Mouse (Mus musculus) adrenal gland, adult (tissue): Measurements from ENCODE around the gene Erbb2.

ENCODE experiments used
- DNase-seq, 2 experiments: peaks; one replicate each; pipeline ENCODE4 v3.0.0; 2022 to 2023; ENCODE audit warnings: low spot score in 1 of 2; ENCODE audit not compliant: inconsistent age in 2 of 2

Gene Erbb2

DNA sequence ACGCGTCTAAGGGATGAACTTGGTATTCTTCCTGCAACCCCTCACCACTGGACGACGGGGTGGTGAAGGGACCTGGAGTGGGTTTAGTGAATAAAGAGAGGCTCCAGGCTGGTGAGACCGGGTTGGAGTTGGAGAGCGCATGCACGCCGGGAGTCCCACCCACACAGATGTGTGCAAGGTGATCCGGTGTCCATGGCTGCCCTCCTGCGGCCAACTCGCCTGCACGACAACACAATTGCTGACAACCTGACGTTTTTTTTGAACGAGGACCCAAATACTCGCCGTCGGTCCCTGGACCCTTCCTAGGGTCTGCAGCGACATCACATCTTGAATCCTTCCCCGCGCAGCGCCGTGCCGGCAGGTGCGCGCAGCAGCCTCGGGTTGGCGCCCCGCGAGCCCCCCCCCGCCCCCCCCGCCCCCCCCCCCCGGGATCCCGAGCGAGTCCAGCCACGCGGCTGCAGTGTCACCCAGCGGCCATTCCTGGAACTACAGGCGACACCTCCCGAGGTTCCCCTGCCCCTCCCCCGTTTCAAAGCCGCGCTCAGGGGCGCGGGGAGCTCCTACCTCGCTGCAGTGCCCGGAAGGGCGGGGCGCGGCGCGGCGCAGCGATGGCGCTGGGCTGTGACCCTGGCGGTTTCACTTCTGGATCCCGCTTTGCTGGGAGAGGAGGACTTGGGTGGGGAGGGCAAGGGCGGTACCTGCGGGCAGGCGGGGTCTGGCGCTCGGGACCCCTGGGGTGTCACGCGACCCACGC lies 45.3 kb downstream of the Erbb2 start:
- DNase-seq, result peak; percentile 81 to 94

- DNase-seq, result peak in 1 of 2 experiments; percentile 44
Observed at GRCm38 (mm10) chr11:98458121-98458990, 46.1 kb downstream of the Erbb2 start.

GRCm38 (mm10) chr11:98459071-98459741 lies 46.9 kb downstream of the Erbb2 start:
- no peak for DNase-seq

DNA sequence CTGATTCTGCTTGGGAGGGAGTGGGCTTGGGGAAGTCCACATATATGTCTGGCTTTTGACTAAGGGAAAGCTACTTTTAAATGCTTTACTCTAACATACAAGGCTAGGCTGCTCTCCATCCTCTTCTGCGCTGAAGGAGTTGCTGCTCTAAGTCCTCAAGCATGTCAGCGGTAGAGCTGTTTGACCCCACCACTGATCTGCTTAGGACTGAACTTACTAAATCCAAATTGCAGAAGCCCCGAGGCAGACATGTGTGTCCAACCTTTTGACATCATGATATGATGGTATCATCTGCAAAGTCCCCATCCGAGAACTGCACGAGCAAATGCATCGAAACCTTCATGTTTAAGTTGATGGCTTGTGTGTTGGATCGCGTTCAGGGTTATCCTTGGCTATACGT lies 47.6 kb downstream of the Erbb2 start:
- DNase-seq, result no peak

DNA sequence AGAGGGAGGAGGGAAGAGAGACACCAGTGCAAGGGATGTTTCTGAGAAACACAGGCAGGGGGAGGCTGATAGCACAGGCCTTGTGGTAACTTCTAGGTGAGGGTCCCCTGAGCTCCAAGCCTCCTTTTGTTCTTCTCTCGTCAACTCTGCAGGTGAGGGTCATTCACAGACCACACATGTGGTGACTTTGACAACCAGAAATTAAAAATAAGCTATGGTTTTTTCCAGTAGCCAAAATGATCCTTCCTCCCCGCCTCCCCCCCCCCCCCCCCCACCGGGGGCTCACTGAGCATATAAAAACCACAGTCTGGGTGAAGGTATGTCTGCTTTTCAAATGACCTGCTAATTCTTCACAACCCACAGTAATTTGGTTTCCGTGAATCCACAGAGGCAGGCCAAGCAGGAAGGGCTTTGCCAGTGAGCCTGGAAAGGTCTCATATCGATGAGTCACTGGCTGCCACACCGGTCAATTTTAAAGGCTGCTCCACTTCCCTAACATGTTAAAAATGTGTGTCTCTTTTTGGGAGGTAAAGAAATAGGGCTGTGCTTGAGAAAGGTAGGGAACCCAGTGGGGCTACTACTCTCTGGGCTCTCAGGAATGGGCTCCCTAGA lies 48.9 kb downstream of the Erbb2 start:
- DNase-seq, result peak in 1 of 2 experiments; percentile 31

GRCm38 (mm10) chr11:98462255-98462654 lies 50.0 kb downstream of the Erbb2 start:
- DNase-seq, result no peak

GRCm38 (mm10) chr11:98463911-98464310 lies 51.6 kb downstream of the Erbb2 start:
- no peak for DNase-seq

DNA sequence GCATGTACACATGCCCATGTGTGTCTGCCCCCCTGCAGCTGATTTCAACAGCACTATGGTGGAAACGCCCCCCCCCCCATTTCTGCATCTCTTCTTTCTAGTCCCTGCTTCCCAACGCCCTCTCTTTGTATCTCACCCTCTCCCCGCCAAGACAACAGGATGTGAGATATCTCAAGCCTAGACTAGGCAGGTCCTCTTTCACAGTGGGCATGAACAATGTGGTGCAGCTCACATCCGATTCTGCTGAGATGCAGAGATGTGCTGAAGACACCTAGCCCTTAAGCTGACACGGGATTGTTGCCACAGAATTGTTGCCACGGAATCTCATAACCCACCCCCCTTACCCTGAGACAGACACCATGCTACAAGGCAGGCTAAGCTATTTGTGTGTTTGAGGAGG lies 52.2 kb downstream of the Erbb2 start:
- no peak for DNase-seq

- peak; percentile 41 to 69 for DNase-seq
Observed at GRCm38 (mm10) chr11:98469761-98470714, 57.8 kb downstream of the Erbb2 start.

- no peak for DNase-seq
Observed at GRCm38 (mm10) chr11:98470795-98471194, 58.5 kb downstream of the Erbb2 start.

DNA sequence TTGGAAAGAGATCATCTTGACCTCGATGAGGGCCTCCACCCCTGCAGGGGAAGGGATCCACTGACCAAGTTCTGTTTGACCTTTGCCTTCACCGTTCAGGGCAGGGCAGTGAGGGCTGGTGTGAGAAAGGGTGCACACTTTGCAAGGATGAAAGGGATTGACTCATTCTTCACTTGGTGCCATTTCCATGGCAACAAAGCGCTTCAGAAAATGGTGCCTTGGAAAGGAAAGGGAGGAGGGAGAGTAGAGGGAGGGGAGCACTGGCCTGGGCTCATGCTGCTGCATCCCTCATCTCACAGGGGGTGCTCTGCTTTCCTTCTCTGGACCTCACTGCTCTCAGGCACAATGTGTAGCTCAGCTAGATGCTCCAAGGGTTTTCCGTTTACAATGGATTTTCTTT lies 60.4 kb downstream of the Erbb2 start:
- DNase-seq, result no peak

- no peak for DNase-seq
Observed at GRCm38 (mm10) chr11:98473916-98474479, 61.7 kb downstream of the Erbb2 start.

DNA sequence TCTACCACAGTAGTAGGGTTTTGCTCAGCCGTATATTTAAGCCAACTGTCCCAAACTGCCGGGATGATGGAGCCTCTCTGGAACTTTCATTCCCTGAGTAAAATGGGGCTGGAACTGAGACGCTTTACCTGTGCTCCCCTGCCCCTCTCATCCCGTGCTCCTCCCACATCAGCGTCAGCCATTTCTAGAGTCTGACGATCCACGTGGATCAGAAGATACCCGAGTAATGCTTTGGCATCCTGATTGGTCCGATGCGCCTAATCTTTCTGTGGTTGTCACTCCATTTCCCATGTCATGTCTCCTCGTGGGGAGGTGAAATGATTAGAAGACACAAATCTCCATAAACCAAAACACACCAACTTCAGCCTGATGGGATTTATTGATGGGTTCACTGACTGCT lies 62.7 kb downstream of the Erbb2 start:
- DNase-seq, result no peak

- no peak for DNase-seq
Observed at GRCm38 (mm10) chr11:98475630-98476433, 63.6 kb downstream of the Erbb2 start.

DNA sequence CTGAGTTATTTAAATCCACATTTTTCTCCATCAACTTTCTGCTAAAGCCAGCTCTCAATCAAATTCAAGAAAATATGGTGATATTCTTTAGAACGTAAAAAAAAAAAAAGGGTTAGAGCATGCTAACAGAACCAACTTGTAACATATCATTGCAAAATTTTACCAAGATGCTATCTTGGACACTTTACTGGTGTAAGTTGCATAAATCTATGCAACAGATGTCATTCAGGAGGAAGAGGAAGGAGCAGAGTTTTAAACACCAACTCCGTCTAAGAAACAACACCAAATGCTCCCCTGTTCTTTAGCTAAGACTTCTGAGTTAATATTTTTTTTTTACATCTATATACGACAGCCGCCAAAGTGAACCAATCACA lies 64.2 kb downstream of the Erbb2 start:
- DNase-seq, result no peak

GRCm38 (mm10) chr11:98477011-98477701 lies 64.9 kb downstream of the Erbb2 start:
- no peak for DNase-seq

- DNase-seq, result no peak
Observed at GRCm38 (mm10) chr11:98479026-98479939, 67.0 kb downstream of the Erbb2 start.
